Mouse (Mus musculus) MN1 (cell line): ENCODE results near the gene Rom1.
"Not testable (repeated sequence)": the region's sequence is repeated elsewhere in the genome, so short reads cannot be mapped to it uniquely, and the experiment has no call there.

Experiments used
- DNase-seq: peaks from one replicate; pipeline ENCODE4 v3.0.0-alpha.2; 2016; ENCODE audit warnings: low spot score

The Rom1 gene

GRCm38 (mm10) chr19:8929224-8930088, at the start of gene Rom1, which contains the start of gene Eml3:
Gene Rom1, minus strand, starts transcription at chr19:8929356.
Gene Eml3, plus strand, starts transcription at chr19:8929552.
- DNase-seq = peak; percentile 86

- DNase-seq = peak; percentile 78
Observed at GRCm38 (mm10) chr19:8976535-8976934, 47.4 kb upstream of the Rom1 start.

GRCm38 (mm10) chr19:8975491-8975890, 46.3 kb upstream of the Rom1 start:
- DNase-seq = no peak

- DNase-seq = no peak
Observed at GRCm38 (mm10) chr19:8974638-8975037, 45.5 kb upstream of the Rom1 start.

- not testable (repeated sequence) for DNase-seq
Observed at GRCm38 (mm10) chr19:8972491-8972890, 43.3 kb upstream of the Rom1 start.

GRCm38 (mm10) chr19:8967893-8968292, 38.7 kb upstream of the Rom1 start:
- DNase-seq = no peak

- no peak for DNase-seq
Observed at GRCm38 (mm10) chr19:8967373-8967743, 38.2 kb upstream of the Rom1 start.

- DNase-seq = peak; percentile 96
Observed at GRCm38 (mm10) chr19:8966590-8967372, 37.6 kb upstream of the Rom1 start, which contains the start of gene Eef1g. Gene Eef1g, plus strand, starts transcription at chr19:8967041.

- DNase-seq = no peak
Observed at GRCm38 (mm10) chr19:8966198-8966589, 37.0 kb upstream of the Rom1 start.

GRCm38 (mm10) chr19:8965771-8966170, 36.6 kb upstream of the Rom1 start:
- DNase-seq = no peak

GRCm38 (mm10) chr19:8965075-8965474, 35.9 kb upstream of the Rom1 start:
- DNase-seq = no peak

- no peak for DNase-seq
Observed at GRCm38 (mm10) chr19:8962256-8962655, 33.1 kb upstream of the Rom1 start.

- no peak for DNase-seq
Observed at GRCm38 (mm10) chr19:8954171-8954570, 25.0 kb upstream of the Rom1 start.

GRCm38 (mm10) chr19:8953135-8954039, 24.2 kb upstream of the Rom1 start, which contains the start of gene Tut1:
Gene Tut1, plus strand, starts transcription at chr19:8953847.
- DNase-seq = peak; percentile 96

- no peak for DNase-seq
Observed at GRCm38 (mm10) chr19:8952241-8952640, 23.1 kb upstream of the Rom1 start.

GRCm38 (mm10) chr19:8950190-8950589, 21.0 kb upstream of the Rom1 start:
- DNase-seq = no peak

GRCm38 (mm10) chr19:8946929-8947328, 17.8 kb upstream of the Rom1 start:
- no peak for DNase-seq

GRCm38 (mm10) chr19:8945251-8945650, 16.1 kb upstream of the Rom1 start:
- DNase-seq = no peak

- DNase-seq = peak; percentile 57
Observed at GRCm38 (mm10) chr19:8944750-8945149, 15.6 kb upstream of the Rom1 start.

GRCm38 (mm10) chr19:8944062-8944461, 14.9 kb upstream of the Rom1 start:
- DNase-seq = no peak

- no peak for DNase-seq
Observed at GRCm38 (mm10) chr19:8943047-8943446, 13.9 kb upstream of the Rom1 start.
